Mouse (Mus musculus) liver, adult (tissue): ENCODE measurements at regions not wholly inside any gene's neighbourhood (a gene's known extent, or its start where the extent isn't known, plus 50 kb on each side); places are given as distances from the start of the nearest gene placed in this dataset.

Experiments
- GATA4 ChIP-seq: IDR thresholded peaks from 2 replicates; pipeline ENCODE4 v1.6.1; 2014; ENCODE audit warnings: mild to moderate bottlenecking, low read length; ENCODE audit not compliant: insufficient replicate concordance

DNA sequence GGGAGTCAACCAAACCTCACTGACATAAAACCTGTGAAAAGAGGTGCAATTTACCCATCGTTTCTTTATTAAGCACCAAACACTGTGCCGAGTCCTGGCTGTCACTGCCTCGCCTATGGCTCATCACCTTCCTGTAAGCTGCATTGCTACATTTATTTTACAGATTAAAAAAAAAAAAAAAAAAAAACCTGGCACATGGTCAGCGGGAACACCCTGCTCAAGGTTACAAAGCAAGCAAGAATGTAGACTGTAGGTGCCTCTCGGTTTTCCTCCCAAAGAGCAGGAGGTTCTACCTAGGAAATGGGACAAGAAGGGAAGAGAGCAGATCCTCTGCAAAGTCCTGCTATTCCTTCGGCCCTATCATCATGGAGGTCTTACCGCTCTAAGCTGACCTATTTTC lies 146.9 kb upstream of the Nabp1 start:
- no peak for TF ChIP-seq GATA4

DNA sequence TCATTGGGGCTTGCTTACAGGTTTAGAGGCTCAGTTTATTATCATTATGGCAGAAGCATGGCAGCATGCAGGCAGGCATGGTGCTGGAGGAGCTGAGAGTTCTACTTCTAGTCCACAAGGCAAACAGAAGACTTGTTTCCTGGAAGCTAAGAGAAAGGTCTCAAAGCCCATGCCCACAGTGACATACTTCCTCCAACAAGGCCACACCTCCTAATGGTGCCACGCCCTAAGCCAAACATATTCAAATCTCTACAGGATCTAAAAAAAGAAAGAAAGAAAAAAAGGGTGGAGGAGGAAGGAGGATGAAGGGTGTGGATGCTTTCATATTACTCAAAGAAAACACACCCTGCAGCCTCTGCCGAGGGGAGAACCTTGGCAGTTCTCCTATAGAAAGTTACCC lies 146.3 kb upstream of the Nabp1 start:
- no peak for TF ChIP-seq GATA4

DNA sequence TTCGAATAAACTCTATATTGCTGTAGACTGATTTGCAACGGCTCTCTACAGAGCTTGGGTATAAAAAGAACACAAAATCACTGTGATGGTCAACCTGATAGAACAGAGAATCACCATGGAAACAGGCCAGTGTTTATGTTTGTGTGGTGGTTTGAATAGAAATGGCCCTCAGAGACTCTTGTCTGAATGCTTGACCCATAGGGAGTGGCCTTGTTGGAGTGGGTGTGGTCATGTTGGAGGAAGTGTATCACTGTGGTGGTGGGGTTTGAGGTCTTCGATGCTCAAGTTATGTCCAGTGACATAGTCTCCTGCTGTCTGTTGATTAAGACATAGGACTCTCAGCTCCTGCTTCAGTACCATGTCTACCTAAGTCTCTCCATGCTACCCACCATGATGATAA lies 144.8 kb upstream of the Nabp1 start:
- TF ChIP-seq GATA4, result no peak

- no peak for TF ChIP-seq GATA4
Observed at GRCm38 (mm10) chr1:51622181-51622862, 144.1 kb upstream of the Nabp1 start.

GRCm38 (mm10) chr1:51621062-51621461 lies 142.8 kb upstream of the Nabp1 start:
- TF ChIP-seq GATA4, result no peak

- TF ChIP-seq GATA4, result no peak
Observed at GRCm38 (mm10) chr1:51617502-51618251, 139.5 kb upstream of the Nabp1 start.

- no peak for TF ChIP-seq GATA4
Observed at GRCm38 (mm10) chr1:51616091-51616490, 137.9 kb upstream of the Nabp1 start.

- TF ChIP-seq GATA4, result no peak
Observed at GRCm38 (mm10) chr1:51615523-51615922, 137.3 kb upstream of the Nabp1 start.

DNA sequence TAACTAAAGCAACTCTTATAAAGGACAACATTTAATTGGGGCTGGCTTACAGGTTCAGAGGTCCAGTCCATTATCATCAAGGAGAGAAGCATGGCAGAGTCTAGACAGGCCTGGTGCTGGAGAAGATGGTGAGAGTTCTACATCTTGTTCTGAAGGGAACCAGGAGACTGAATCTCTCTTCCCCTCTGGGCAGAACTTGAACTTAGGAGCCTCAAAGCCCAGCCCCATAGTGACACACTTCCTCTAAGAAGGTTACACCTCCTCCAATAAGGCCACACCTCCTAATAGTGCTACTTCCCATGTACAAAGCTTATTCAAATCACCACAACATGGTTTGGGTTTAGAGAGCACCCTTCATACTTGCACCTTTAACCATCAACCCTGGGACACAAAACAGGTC lies 136.5 kb upstream of the Nabp1 start:
- no peak for TF ChIP-seq GATA4

DNA sequence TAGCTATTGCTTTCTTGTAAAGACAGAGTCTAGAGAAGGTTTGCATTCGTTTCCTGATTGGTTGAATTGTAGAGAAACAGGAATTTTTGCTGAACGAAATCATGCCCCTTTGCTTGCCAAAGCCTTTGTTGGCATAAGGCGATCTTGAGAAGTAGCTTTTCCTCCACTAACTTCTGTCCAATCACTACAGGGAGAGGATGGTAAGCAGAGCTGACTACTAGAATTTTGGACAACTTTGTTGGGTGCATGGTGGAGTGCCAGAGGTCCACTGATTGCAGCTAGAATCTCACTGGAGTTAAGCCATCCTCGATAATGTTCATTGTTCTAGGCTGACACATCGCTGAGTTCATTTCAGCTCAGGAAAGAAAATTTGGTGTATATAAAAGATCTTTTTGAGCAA lies 131.1 kb upstream of the Nabp1 start:
- no peak for TF ChIP-seq GATA4

- no peak for TF ChIP-seq GATA4
Observed at GRCm38 (mm10) chr1:51607437-51607855, 129.2 kb upstream of the Nabp1 start.

- no peak for TF ChIP-seq GATA4
Observed at GRCm38 (mm10) chr1:51602071-51602470, 123.8 kb upstream of the Nabp1 start.

DNA sequence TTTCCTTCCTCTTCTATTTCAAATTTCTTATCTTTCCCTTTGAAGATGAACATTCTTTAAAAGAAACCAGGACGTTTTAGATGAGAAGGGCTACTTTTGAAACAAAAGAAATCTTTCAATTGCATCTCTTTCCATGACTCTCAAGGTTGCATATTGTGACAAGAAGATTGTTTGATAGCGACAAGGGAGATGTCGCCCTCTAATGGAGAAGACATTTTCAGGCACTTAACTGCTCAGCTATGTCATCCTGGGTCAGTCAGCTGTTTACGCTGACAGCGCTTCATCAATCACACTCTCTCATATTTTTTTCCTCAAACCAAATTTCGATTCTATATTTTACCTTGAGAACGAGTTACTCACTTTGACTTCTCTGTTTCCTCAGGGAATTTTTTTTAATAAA lies 122.2 kb upstream of the Nabp1 start:
- TF ChIP-seq GATA4, result no peak

GRCm38 (mm10) chr1:51596935-51597820 lies 119.0 kb upstream of the Nabp1 start:
- no peak for TF ChIP-seq GATA4

- no peak for TF ChIP-seq GATA4
Observed at GRCm38 (mm10) chr1:51594666-51595065, 116.4 kb upstream of the Nabp1 start.

GRCm38 (mm10) chr1:51593621-51594441 lies 115.6 kb upstream of the Nabp1 start:
- no peak for TF ChIP-seq GATA4
